Mouse (Mus musculus) embryonic facial prominence, embryonic 13.5 days (tissue): ENCODE data around the gene Smarcc1. TPM values are rescaled to one million over a fixed set of nuclear protein-coding genes. Genes with fewer than 3 reads are reported as not detected.

Source experiments
- ATAC-seq: fragments of 200-750 bp; cut with Nextera tagmentation; 2 replicates; pipeline ENCODE4 v1.8.0; 2017; ENCODE audit warnings: low read depth; ENCODE audit not compliant: insufficient number of reproducible peaks, insufficient read depth, low FRiP score, low TSS enrichment
- H3K27ac ChIP-seq: fragments of 300-500 bp; sonication (generic); 2 replicates; pipeline ENCODE4 v1.5.1; 2015; ENCODE audit warnings: moderate library complexity, mild to moderate bottlenecking, inconsistent platforms
- H3K27me3 ChIP-seq: fragments of 300-500 bp; sonication (generic); 2 replicates; pipeline ENCODE4 v1.6.1; 2015; ENCODE audit warnings: mild to moderate bottlenecking, inconsistent platforms
- H3K36me3 ChIP-seq: fragments of 300-500 bp; sonication (generic); 2 replicates; pipeline ENCODE4 v1.6.1; 2015; ENCODE audit warnings: mild to moderate bottlenecking, inconsistent platforms
- H3K4me1 ChIP-seq: fragments of 300-500 bp; sonication (generic); 2 replicates; pipeline ENCODE4 v1.6.1; 2015; ENCODE audit warnings: inconsistent platforms
- H3K4me2 ChIP-seq: fragments of 300-500 bp; sonication (generic); 2 replicates; pipeline ENCODE4 v1.6.1; 2015; ENCODE audit warnings: moderate library complexity, mild to moderate bottlenecking, inconsistent platforms
- H3K4me3 ChIP-seq: fragments of 300-500 bp; sonication (generic); 2 replicates; pipeline ENCODE4 v1.5.1; 2015; ENCODE audit warnings: mild to moderate bottlenecking, inconsistent platforms
- H3K9ac ChIP-seq: fragments of 300-500 bp; sonication (generic); 2 replicates; pipeline ENCODE4 v1.6.1; 2015; ENCODE audit warnings: mild to moderate bottlenecking, inconsistent platforms
- H3K9me3 ChIP-seq: fragments of 300-500 bp; sonication (generic); 2 replicates; pipeline ENCODE4 v1.6.1; 2016; ENCODE audit warnings: inconsistent platforms
- WGBS: fragments of 180-500 bp; shearing (Covaris S2); methylation state at CpG from one replicate; pipeline ENCODE4 v1.1.7; 2015; ENCODE audit warnings: mixed read lengths; 5-methylcytosine and 5-hydroxymethylcytosine counted together
- polyA plus RNA-seq: library from polyadenylated mRNA; unstranded; fragments of >200 nt; fragmentation: Nextera tagmentation; extraction: Ambion mirVana; gene quantifications from 2 replicates; pipeline ENCODE4 v1.2.1, GENCODE M21; 2015

The Smarcc1 gene
- polyA plus RNA-seq, 1 experiment from 2014 or later = 204 TPM

DNA sequence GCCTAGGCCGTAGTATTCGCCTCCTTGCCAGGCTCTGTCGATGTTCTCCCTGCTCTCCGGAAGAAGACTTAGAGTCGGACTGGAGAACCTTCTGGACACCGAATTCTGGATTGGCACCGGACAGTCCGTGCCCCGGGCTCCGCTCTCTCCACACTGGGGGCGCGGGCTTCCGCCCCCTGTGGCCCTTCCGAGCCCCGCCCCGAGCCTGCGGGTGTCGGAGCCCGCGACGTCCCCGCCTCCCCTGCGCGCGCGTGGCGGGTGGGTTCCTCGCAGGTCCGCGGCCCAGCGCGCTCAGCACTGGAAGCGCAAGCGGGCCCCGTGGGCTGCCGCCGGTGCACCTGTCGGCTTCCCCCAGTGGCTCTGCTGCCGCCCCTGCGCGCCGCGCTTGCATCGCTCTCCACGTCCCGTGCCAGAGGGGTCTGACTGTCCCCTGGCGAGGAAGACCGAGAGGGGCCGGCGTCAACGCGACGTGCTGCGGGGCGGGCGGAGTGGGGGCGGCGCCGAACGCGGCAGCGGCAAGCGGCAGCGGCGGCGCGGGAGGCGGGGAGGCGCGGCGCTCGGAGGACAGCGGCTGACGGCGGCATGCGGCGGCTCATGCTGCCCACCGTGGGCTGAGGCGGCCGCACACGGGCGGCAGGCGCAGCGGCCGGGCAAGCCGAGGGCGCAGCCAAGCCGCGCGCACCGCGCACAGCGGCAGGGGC, 127.5 kb downstream of the Smarcc1 start:
- peak overlapping the region; percentile 60 for H3K4me3 ChIP-seq
- no peak for ATAC-seq
- peaks cover 49% of the 10 kb centered on the region for H3K27me3 ChIP-seq
- peak overlapping the region; percentile 96 for H3K4me2 ChIP-seq
- peak overlapping the region; percentile 65 for H3K9ac ChIP-seq
- 1% methylated on average over 86 of the region's 93 CpGs for WGBS
- peaks cover 16% of the 10 kb centered on the region for H3K36me3 ChIP-seq
- H3K4me1 ChIP-seq = peaks cover 26% of the 10 kb centered on the region
- H3K27ac ChIP-seq = no peak overlapping the region
- no peaks in the 10 kb centered on the region for H3K9me3 ChIP-seq

DNA sequence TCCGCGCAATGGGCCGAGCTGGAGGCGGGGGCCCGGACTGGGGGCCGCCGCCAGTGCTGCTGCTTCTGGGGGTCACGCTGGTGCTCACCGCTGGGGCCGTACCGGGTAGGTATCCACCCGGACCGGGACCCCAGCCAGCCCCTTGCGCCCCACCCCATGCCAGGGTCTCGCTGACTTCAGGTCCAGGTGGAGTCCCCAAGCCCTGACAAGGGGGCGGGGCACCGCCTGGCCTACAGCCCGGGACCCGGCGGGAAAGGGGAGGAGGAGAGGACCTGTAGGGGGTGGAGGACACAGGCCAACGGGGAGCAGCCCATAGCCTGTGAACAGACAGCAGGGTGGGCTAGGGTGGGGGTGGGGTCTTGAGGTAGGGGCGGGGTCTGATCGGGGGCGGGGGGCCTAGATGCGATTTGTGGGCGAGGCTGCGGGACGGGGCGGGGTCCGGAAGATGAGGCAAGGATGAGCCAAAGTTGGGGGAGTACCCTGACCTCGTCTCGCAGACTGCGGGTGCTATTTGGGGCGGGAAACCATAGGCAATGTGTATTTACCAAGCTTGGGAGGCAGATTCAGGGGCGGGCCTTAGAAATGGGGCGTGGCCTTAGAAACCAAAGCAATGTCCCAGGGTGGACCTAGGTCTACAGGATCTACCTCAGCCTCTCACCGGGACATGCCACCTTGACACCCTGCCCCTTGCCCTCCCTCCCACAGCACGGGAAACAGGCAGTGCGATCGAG, 128.2 kb downstream of the Smarcc1 start:
- WGBS = 2% methylated on average over 40 of the region's 40 CpGs
- peaks cover 33% of the 10 kb centered on the region for H3K4me1 ChIP-seq
- peak overlapping the region; percentile 65 for H3K9ac ChIP-seq
- H3K27me3 ChIP-seq = peaks cover 49% of the 10 kb centered on the region
- peak; percentile 57 for ATAC-seq
- H3K9me3 ChIP-seq = no peaks in the 10 kb centered on the region
- H3K27ac ChIP-seq = no peak overlapping the region
- H3K4me3 ChIP-seq = peak overlapping the region; percentile 60
- H3K4me2 ChIP-seq = peak overlapping the region; percentile 96
- peaks cover 9% of the 10 kb centered on the region for H3K36me3 ChIP-seq

DNA sequence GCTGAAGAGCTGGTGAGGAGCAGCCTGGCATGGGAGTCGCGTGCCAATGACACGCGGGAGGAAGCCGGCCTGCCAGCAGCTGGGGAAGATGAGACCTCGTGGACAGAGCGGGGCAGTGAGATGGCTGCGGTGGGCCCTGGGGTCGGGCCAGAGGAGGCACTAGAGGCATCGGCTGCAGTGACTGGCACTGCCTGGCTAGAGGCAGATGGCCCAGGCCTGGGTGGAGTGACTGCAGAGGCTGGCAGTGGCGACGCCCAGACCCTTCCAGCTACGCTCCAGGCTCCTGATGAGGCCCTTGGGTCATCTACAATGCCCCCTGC, 128.8 kb downstream of the Smarcc1 start:
- Histone ChIP-seq H3K36me3 (peaks cover 6% of the 10 kb centered on the region), H3K4me2 (peak overlapping the region; percentile 96), H3K9ac (peak overlapping the region; percentile 65), H3K27ac (no peak overlapping the region), H3K4me1 (peaks cover 34% of the 10 kb centered on the region), H3K9me3 (no peaks in the 10 kb centered on the region), H3K27me3 (peaks cover 49% of the 10 kb centered on the region), H3K4me3 (peak overlapping the region; percentile 60)
- 35% methylated on average over 13 of the region's 13 CpGs for WGBS
- peak; percentile 45; the same call in 1 of the 2 replicates for ATAC-seq

DNA sequence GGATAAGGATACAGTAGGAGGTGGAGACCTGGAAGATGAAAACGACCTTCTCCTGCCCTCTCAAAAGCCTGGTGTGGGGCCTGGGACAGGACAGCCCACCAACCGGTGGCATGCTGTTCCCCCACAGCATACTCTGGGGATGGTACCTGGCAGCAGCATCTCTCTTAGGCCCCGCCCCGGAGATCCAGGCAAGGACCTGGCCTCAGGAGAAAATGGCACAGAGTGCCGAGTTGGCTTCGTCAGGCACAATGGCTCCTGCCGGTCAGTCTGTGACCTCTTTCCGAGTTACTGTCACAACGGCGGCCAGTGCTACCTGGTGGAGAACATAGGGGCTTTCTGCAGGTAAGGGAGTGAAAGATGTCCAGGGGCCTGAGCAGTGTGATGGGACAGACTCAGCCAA, 129.5 kb downstream of the Smarcc1 start:
- Histone ChIP-seq H3K27ac (no peak overlapping the region), H3K27me3 (peaks cover 42% of the 10 kb centered on the region), H3K4me3 (no peak overlapping the region), H3K9me3 (no peaks in the 10 kb centered on the region), H3K4me1 (peaks cover 34% of the 10 kb centered on the region), H3K4me2 (no peak overlapping the region), H3K9ac (no peak overlapping the region), H3K36me3 (no peaks in the 10 kb centered on the region)
- no peak for ATAC-seq
- WGBS = 82% methylated on average over 10 of the region's 10 CpGs

DNA sequence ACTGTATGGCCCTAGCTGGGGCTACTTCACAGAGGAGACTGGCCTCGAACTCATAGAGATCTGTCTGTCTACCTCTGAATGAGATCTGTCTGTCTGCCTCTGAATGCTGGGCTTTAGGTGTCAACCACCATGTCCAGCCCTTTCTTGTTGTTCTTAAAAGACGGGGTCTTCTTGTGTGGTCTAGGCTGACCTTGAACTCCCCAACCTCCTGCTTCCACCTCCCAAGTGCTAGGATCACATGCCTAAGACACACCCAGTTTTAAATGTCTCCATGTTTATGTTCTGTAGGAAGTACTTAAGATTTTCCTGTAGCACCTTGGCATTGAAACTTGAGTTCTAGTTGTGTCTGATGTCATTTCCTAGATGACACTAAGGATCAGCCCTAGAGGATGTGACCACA, 131.4 kb downstream of the Smarcc1 start:
- WGBS = 79% methylated on average over 2 of the region's 2 CpGs
- no peak overlapping the region for H3K4me2 ChIP-seq
- ATAC-seq = no peak

DNA sequence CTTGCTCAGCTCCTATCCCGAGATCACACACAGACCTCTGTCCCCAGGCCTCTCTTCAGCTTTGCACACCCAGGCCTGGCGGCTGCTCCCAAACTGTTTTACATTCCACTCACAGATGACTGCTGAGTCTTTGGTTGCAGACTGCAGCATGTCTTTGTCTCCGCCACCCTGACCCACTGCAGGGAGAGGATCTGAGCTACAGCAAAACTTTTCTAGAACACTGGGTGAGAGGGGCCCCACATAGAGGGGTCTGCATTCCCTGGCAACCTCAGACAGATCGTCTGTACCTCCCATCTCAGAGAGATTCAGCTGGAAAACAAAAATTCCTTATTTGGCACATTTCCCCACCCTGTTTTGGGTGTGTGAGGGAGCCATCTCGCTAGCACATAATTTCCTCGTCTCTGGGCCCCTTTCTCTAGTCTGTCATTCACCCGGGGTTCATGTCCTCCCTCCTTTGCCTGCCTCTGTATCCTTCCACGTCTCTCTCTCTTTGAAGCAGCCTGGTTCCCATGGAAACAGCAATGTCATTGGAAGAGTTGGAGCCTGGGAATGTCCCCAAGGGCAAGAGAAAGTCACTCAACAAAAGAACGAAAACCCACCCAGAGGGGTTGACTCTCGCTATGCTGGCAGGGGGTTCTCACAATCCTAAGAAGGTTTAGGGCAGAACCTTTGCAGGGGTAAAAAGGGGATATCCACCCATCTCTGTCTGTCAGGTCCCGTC, 132.5 kb downstream of the Smarcc1 start:
- Histone ChIP-seq H3K27me3 (peaks cover 15% of the 10 kb centered on the region), H3K27ac (peak overlapping the region; percentile 88), H3K4me2 (peak overlapping the region; percentile 49), H3K9ac (peak overlapping the region; percentile 58), H3K4me3 (peak overlapping the region; percentile 6; the same call in 1 of the 2 replicates), H3K36me3 (no peaks in the 10 kb centered on the region), H3K9me3 (no peaks in the 10 kb centered on the region), H3K4me1 (peaks cover 28% of the 10 kb centered on the region)
- 7% methylated on average over 11 of the region's 11 CpGs for WGBS
- 0 out of 2 replicates have a peak, but pooled peaks have one; percentile 20 for ATAC-seq

More for the DNA sequence above, 131.4 kb downstream of the Smarcc1 start:
- Histone ChIP-seq H3K9ac (no peak overlapping the region), H3K36me3 (no peaks in the 10 kb centered on the region), H3K27me3 (peaks cover 27% of the 10 kb centered on the region), H3K27ac (no peak overlapping the region), H3K4me1 (peaks cover 34% of the 10 kb centered on the region), H3K9me3 (no peaks in the 10 kb centered on the region), H3K4me3 (no peak overlapping the region)

DNA sequence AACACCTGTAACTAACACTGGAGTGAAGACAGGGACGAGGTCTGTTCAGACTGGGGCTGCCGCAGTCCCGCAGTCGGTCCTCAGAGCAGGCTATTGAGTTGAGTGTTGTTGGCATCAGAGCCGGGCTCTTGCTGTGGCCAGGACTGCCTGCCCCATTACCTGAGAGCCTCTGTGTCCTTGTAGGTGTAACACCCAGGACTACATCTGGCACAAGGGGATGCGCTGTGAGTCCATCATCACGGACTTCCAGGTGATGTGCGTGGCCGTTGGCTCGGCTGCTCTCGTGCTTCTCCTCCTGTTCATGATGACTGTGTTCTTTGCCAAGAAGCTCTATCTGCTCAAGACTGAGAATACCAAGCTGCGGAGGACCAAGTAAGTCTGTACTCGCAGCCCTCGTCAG, 133.3 kb downstream of the Smarcc1 start:
- Histone ChIP-seq H3K9me3 (no peaks in the 10 kb centered on the region), H3K9ac (no peak overlapping the region), H3K4me1 (peaks cover 27% of the 10 kb centered on the region), H3K4me2 (no peak overlapping the region), H3K27ac (no peak overlapping the region), H3K27me3 (peaks cover 9% of the 10 kb centered on the region), H3K36me3 (no peaks in the 10 kb centered on the region), H3K4me3 (no peak overlapping the region)
- no peak for ATAC-seq
- WGBS = 89% methylated on average over 14 of the region's 14 CpGs

DNA sequence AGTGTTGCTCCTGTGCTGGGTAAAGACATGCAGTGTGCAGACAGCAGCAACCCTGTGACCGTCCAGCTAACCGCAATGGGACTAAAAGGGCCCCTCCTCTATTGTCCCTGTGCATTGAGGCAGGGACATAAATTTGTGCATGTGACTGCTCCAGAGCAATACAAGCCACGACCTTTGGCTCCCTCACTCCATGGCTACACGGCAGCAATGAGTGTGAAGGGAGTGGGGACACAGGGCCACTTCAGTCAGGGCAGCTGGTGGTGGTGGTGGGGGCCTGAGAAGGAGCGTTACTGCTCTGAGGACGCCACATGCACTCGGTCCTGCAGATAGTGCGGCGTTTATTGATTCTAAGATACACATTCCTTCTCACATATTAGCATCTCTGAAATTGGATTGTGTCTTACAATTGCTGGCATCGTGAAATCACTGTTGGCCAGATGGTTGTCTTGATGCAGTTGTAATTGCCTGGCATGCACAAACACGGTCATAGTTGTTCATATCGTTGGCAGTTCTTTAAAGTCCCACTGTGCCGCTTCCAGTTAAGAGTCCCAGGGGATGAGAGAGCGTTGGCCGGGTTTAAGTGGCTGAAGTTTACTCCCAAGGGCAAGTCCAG, 138.0 kb downstream of the Smarcc1 start:
- WGBS = 73% methylated on average over 15 of the region's 15 CpGs

DNA sequence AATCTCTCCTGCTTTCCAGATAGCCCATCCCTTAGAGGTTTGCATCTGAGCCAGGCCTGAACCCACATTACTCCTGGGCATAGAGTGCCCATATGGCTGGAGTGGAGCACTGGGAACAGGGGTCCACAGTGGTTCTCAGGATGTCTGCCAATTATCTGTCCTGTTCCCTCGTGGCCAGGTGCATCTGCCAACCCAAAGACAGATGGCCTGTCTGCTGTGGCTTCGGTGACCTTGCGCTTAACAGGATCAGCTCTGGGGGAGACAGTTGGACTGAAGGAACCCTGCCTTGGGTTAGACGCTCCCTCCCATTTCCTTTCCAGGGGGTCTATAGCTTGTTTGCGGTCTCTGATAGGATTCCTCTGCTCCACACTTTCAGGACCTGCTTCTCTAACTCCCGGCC, 141.1 kb downstream of the Smarcc1 start:
- no peaks in the 10 kb centered on the region for H3K9me3 ChIP-seq
- H3K27ac ChIP-seq = no peak overlapping the region
- 81% methylated on average over 6 of the region's 6 CpGs for WGBS
- H3K27me3 ChIP-seq = no peaks in the 10 kb centered on the region
- H3K4me2 ChIP-seq = no peak overlapping the region
- H3K9ac ChIP-seq = no peak overlapping the region
- H3K36me3 ChIP-seq = no peaks in the 10 kb centered on the region
- no peaks in the 10 kb centered on the region for H3K4me1 ChIP-seq
- no peak for ATAC-seq
- no peak overlapping the region for H3K4me3 ChIP-seq

More for the DNA sequence above, 138.0 kb downstream of the Smarcc1 start:
- H3K27ac ChIP-seq = no peak overlapping the region
- H3K4me2 ChIP-seq = no peak overlapping the region
- H3K27me3 ChIP-seq = no peaks in the 10 kb centered on the region; the same call in 1 of the 2 replicates
- H3K4me1 ChIP-seq = peaks cover 3% of the 10 kb centered on the region; the same call in 1 of the 2 replicates
- H3K36me3 ChIP-seq = no peaks in the 10 kb centered on the region
- no peaks in the 10 kb centered on the region for H3K9me3 ChIP-seq
- no peak for ATAC-seq
- H3K9ac ChIP-seq = no peak overlapping the region
- H3K4me3 ChIP-seq = no peak overlapping the region

DNA sequence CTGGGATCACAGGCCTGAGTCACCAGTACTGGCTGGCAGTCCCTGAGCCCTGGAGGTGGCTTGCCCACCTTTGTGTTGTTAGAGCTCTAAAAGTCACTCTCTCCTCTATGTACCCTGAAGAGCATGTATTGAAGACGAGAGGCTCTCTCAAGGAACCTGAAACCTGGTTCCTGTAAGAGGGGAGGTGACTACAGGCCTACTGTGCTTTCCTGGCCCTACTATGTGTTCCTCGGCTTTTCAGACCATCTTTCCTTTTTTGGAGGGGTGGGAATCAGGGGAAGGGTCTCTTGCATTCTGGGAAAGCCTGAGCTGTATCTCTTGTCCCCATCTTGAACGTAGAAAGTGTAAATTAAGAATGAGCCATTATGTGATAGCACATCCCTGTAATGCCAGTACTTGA, 141.6 kb downstream of the Smarcc1 start:
- Histone ChIP-seq H3K4me3 (no peak overlapping the region), H3K36me3 (no peaks in the 10 kb centered on the region), H3K9ac (no peak overlapping the region), H3K4me2 (no peak overlapping the region), H3K9me3 (no peaks in the 10 kb centered on the region), H3K27me3 (no peaks in the 10 kb centered on the region), H3K27ac (no peak overlapping the region), H3K4me1 (no peaks in the 10 kb centered on the region)
- ATAC-seq = no peak
- WGBS = 70% methylated on average over 3 of the region's 3 CpGs

DNA sequence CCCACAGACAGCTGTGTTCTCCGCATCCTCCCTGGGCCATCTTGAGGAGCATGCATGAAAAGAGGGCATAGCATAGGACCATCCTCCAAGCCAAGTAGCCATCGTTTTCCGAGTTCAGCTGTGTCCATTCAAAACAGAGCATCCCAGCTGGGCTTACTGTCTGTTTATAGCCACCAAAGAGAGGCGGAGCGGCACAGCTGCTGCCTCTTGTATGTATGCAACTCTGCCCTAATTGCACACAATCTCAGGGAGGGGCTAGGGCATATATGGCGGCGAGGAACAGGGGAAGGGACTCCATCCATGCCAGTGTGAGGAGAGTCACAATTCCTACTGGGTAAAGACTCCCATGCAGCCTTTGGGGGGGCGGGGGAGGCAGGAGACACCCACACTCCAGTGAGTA, 145.7 kb downstream of the Smarcc1 start:
- Histone ChIP-seq H3K4me2 (no peak overlapping the region), H3K9ac (no peak overlapping the region), H3K9me3 (no peaks in the 10 kb centered on the region), H3K36me3 (no peaks in the 10 kb centered on the region), H3K27ac (no peak overlapping the region), H3K4me3 (no peak overlapping the region), H3K4me1 (no peaks in the 10 kb centered on the region), H3K27me3 (no peaks in the 10 kb centered on the region)
- 88% methylated on average over 8 of the region's 8 CpGs for WGBS
- no peak for ATAC-seq
